Mouse (Mus musculus) C2C12 (cell line): Measurements from ENCODE around the gene Itpr1.

Source experiments
- CEBPB ChIP-seq: IDR thresholded peaks from one replicate; pipeline ENCODE4 v1.6.1; 2011; ENCODE audit warnings: low read depth, mild to moderate bottlenecking, control low read depth, moderate library complexity
- CTCF ChIP-seq: IDR thresholded peaks from one replicate; pipeline ENCODE4 v1.5.1; 2011; ENCODE audit not compliant: control insufficient read depth, insufficient read depth, insufficient read length
- FOSL1 ChIP-seq: IDR thresholded peaks from one replicate; pipeline ENCODE4 v1.8.0; 2011; ENCODE audit warnings: mild to moderate bottlenecking, low read length; ENCODE audit not compliant: poor library complexity, insufficient read depth, severe bottlenecking
- MAX ChIP-seq: IDR thresholded peaks from one replicate; pipeline ENCODE4 v1.6.1; 2011; ENCODE audit warnings: mild to moderate bottlenecking, control low read depth
- MYOD1 ChIP-seq: IDR thresholded peaks from one replicate; pipeline ENCODE4 v1.6.1; 2011; ENCODE audit warnings: low read depth; ENCODE audit not compliant: control insufficient read depth, insufficient read length
- USF1 ChIP-seq: IDR thresholded peaks from one replicate; pipeline ENCODE4 v1.6.1; 2011; ENCODE audit warnings: low read depth, mild to moderate bottlenecking, control low read depth, moderate library complexity

DNA sequence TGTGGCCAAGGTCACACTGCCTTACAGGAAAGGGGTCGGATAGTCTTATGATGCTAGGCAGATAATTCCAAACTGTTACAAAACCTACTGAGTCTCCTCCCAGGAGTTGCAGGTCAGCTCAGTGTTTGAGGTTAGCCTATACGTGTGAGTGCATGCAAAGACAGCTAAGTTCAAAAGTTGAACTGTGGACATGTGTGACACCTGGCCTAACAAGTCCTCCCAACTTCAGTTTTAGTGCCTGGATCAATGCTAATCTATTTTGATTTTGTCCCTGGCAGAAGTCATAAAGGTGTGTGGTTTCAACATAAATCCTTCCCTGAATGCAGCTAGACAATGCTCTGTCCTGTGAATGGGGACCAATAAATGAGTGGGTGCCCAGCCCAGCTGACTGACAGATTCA is 167.3 kb downstream of the Itpr1 start:
- no peak for TF ChIP-seq CTCF
- no peak for TF ChIP-seq MAX
- TF ChIP-seq CEBPB = no peak
- no peak for TF ChIP-seq FOSL1
- no peak for TF ChIP-seq MYOD1
- TF ChIP-seq USF1 = no peak
